36 mouse cellular contexts compared by ENCODE assay signal in the genomic region with DNA sequence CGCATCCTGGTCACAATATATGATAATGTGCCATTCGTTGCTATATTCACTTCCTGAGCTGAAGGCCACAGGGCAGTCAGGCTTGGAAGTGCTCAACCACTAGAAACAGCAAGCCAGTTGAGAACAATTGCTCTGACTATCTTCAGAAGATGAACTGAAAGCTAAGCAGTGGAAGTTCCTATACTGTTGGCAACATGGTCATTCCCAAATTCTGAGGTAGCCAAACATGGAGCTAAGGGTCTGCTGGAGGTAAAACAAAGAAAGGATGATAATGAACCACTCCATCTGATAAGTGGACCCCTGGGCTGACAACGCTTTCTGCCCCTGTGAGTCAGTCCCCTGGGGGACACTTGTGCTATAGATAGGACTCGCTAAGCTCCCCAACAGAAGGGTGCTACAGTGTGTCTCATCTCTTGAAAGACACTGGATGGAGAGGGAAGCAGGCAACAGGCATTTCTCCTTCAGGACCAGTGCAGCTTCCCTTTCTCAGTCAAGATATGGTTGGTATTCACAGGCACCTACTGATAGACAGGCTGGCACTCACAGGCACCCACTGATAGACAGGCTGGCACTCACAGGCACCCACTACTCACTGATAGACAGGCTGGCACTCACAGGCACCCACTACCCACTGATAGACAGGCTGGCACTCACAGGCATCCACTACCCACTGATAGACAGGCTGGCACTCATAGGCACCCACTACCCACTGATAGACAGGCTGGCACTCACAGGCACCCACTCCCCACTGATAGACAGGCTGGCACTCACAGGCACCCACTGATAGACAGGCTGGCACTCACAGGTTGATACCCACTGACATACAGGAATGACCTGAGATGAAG. TPM values are rescaled to one million over a fixed set of nuclear protein-coding genes. Genes with fewer than 3 reads are reported as not detected.
DNase-seq lines count a peak whose midpoint lies in the region; ATAC-seq and TF ChIP-seq lines count a peak whose summit lies in the region.
"Had no signal": no experiment of that assay in that cellular context is flagged by ENCODE, and none has a peak within 500 bp of the region (broad histone marks: within the 10 kb centered on the region; RNA-seq: fewer than 3 reads in every experiment).

No protein-coding gene starts in this region.

- intact Hi-C loops in left cerebral cortex, postnatal 4 days (cut with DNase I) = no loop called here
- intact Hi-C loops in left cerebral cortex, postnatal 25 days (cut with DNase I) = no loop called here

- H3K9ac ChIP-seq in forebrain, embryonic 16.5 days (replicated peaks; ENCODE audit: low read depth, low read length) = no peak overlapping the region
- H3K9ac ChIP-seq in forebrain, embryonic 11.5 days (ENCODE audit: low read length) = no peak overlapping the region
- H3K9ac ChIP-seq: embryonic facial prominence, embryonic 13.5 days; heart, embryonic 13.5 days; hindbrain, embryonic 14.5 days had no signal

- TF ChIP-seq CTCF in brain, embryonic 14.5 days (IDR thresholded peaks at IDR 0.05; ENCODE audit: borderline replicate concordance, extremely low read depth, insufficient read depth, insufficient read length) = no peak

- H3K36me3 ChIP-seq in forebrain, embryonic 16.5 days (ENCODE audit: control insufficient read depth, insufficient read depth) = no peaks in the 10 kb centered on the region
- H3K36me3 ChIP-seq in forebrain, embryonic 11.5 days (ENCODE audit: control insufficient read depth, insufficient read depth, low read length) = no peaks in the 10 kb centered on the region
- H3K36me3 ChIP-seq: G1E had no signal

- no peaks in the 10 kb centered on the region for H3K4me1 ChIP-seq in forebrain, embryonic 16.5 days (replicated peaks; ENCODE audit: control insufficient read depth, insufficient read depth, low read length)
- no peaks in the 10 kb centered on the region for H3K4me1 ChIP-seq in forebrain, embryonic 11.5 days (replicated peaks; ENCODE audit: control insufficient read depth, insufficient read depth, low read length)
- H3K4me1 ChIP-seq: embryonic facial prominence, embryonic 10.5 days; embryonic facial prominence, embryonic 13.5 days had no signal

- no peak overlapping the region for H3K27ac ChIP-seq in forebrain, embryonic 16.5 days (ENCODE audit: low read length)
- H3K27ac ChIP-seq in forebrain, embryonic 11.5 days (ENCODE audit: low read depth, low read length) = no peak overlapping the region
- H3K27ac ChIP-seq: embryonic facial prominence, embryonic 10.5 days; embryonic facial prominence, embryonic 13.5 days; gastrocnemius, adult 2 months; heart, embryonic 13.5 days; hindbrain, embryonic 14.5 days; hindbrain, postnatal 0 days had no signal

- no peaks in the 10 kb centered on the region for H3K27me3 ChIP-seq in forebrain, embryonic 16.5 days (replicated peaks; ENCODE audit: control insufficient read depth, insufficient read depth, low read length)
- no peaks in the 10 kb centered on the region for H3K27me3 ChIP-seq in forebrain, embryonic 11.5 days (ENCODE audit: control insufficient read depth, insufficient read depth, low read length)
- H3K27me3 ChIP-seq: CH12.LX; embryonic facial prominence, embryonic 13.5 days; heart, embryonic 13.5 days had no signal

- ATAC-seq in forebrain, embryonic 16.5 days = peak; percentile 58; the same call in 1 of the 2 replicates
- no peak for ATAC-seq in forebrain, embryonic 11.5 days (replicated peaks; ENCODE audit: low FRiP score)
- ATAC-seq: hindbrain, postnatal 0 days; inflammation-experienced regulatory T-cells, adult 6 months; intestine, embryonic 16.5 days; Patski had no signal

- no peak for TF ChIP-seq POLR2A in brain, embryonic 14.5 days (IDR thresholded peaks at IDR 0.05; ENCODE audit: borderline replicate concordance, extremely low read depth, insufficient read depth, insufficient read length, poor library complexity, severe bottlenecking)

- H3K9me3 ChIP-seq in forebrain, embryonic 16.5 days (ENCODE audit: control insufficient read depth, low read length) = no peaks in the 10 kb centered on the region
- H3K9me3 ChIP-seq in forebrain, embryonic 11.5 days (ENCODE audit: control insufficient read depth, low read length) = no peaks in the 10 kb centered on the region
- H3K9me3 ChIP-seq: embryonic facial prominence, embryonic 10.5 days; embryonic facial prominence, embryonic 13.5 days; heart, embryonic 13.5 days had no signal

- no peak overlapping the region for H3K4me2 ChIP-seq in forebrain, embryonic 16.5 days (ENCODE audit: low read length)
- no peak overlapping the region for H3K4me2 ChIP-seq in forebrain, embryonic 11.5 days (ENCODE audit: low read depth, low read length, severe bottlenecking)
- H3K4me2 ChIP-seq: embryonic facial prominence, embryonic 13.5 days; heart, embryonic 13.5 days; hindbrain, embryonic 14.5 days had no signal

- WGBS in forebrain, embryonic 16.5 days = 82% methylated on average over 4 of the region's 4 CpGs
- WGBS in forebrain, embryonic 11.5 days = 90% methylated on average over 4 of the region's 4 CpGs

- peak; percentile 44 to 61 for DNase-seq in cerebellum, postnatal 14 days
- DNase-seq in cerebellum, adult 11-12 months = no peak
- DNase-seq in forebrain, embryonic 11.5 days (ENCODE audit: low spot score) = no peak
- DNase-seq in left cerebral cortex, postnatal 4 days = peak; percentile 31
- DNase-seq in left cerebral cortex, postnatal 25 days (ENCODE audit: low spot score in 2 of 2) = no peak
- peak; percentile 51 for DNase-seq in brain, embryonic 14.5 days (ENCODE audit: low read depth)
- DNase-seq in thymus, postnatal 4 days = no peak
- DNase-seq: adrenal gland, postnatal 10 days; adrenal gland, postnatal 36 days; B cell, adult 2 months; cerebellum, adult 11 months; cerebellum, adult 8-10 months; cerebellum, postnatal 25 days; embryo, embryonic 11 days; gastrocnemius, adult 2 months; gastrocnemius, postnatal 14 days; heart, adult 18-20 months; heart, postnatal 14 days; heart, postnatal 4 days; kidney, adult 18-20 months had no signal

- H3K4me3 ChIP-seq in forebrain, embryonic 16.5 days (replicated peaks; ENCODE audit: low read length) = no peak overlapping the region
- H3K4me3 ChIP-seq in forebrain, embryonic 11.5 days (ENCODE audit: low read depth, low read length) = no peak overlapping the region
- H3K4me3 ChIP-seq: embryonic facial prominence, embryonic 10.5 days; embryonic facial prominence, embryonic 13.5 days; erythroblast, embryonic 14.5 days; gastrocnemius, adult 2 months; heart, embryonic 13.5 days had no signal

RNA-seq across cellular contexts. Expression of a gene that starts 26.0 kb away (rescaled TPM):
- polyA plus RNA-seq in forebrain, embryonic 16.5 days (2015; fragmentation: Nextera tagmentation; extraction: Ambion mirVana) = 0.22 TPM in 1 of 2 replicates, not detected in the other
- polyA plus RNA-seq in forebrain, embryonic 11.5 days (2014; fragmentation: Nextera tagmentation; extraction: Ambion mirVana) = not detected in 2 replicates
- total RNA-seq in left cerebral cortex, postnatal 4 days (2021) = not detected
- under 1 TPM in 1 of 2 experiments, not detected in 1; 0.32 TPM for total RNA-seq in left cerebral cortex, postnatal 25 days (2021)
- polyA plus RNA-seq in brain, embryonic 14.5 days (2012; rRNA removed) = not detected in 2 replicates
- total RNA-seq: adrenal gland, adult 18-20 months; adrenal gland, postnatal 10 days; adrenal gland, postnatal 36 days; CH12.LX; gastrocnemius, adult 2 months; gastrocnemius, postnatal 14 days; gastrocnemius, postnatal 4 days; heart, adult 18-20 months; heart, postnatal 14 days; heart, postnatal 4 days; hindbrain, postnatal 0 days had no signal
- polyA plus RNA-seq: embryonic facial prominence, embryonic 10.5 days; embryonic facial prominence, embryonic 13.5 days; erythroblast, embryonic 14.5 days; G1E; heart, embryonic 13.5 days; heart, embryonic 16.5 days; hindbrain, embryonic 11.5 days; hindbrain, embryonic 14.5 days; hindbrain, postnatal 0 days; inflammation-experienced regulatory T-cells, adult 6 months; intestine, embryonic 16.5 days had no signal

RNA-seq across cellular contexts. Expression of a gene that starts 51.0 kb away (rescaled TPM):
- polyA plus RNA-seq in forebrain, embryonic 16.5 days (2015; fragmentation: Nextera tagmentation; extraction: Ambion mirVana) = 27.0 and 29.7 TPM in 2 replicates
- polyA plus RNA-seq in forebrain, embryonic 11.5 days (2014; fragmentation: Nextera tagmentation; extraction: Ambion mirVana) = 31.5 and 34.7 TPM in 2 replicates
- 10 to 100 TPM; 30.2 to 30.3 TPM for total RNA-seq in left cerebral cortex, postnatal 4 days (2021)
- 10 to 100 TPM; 19.1 to 23.7 TPM for total RNA-seq in left cerebral cortex, postnatal 25 days (2021)
- polyA plus RNA-seq in brain, embryonic 14.5 days (2012; rRNA removed) = 15.9 and 30.7 TPM in 2 replicates

RNA-seq across cellular contexts. Expression of a gene that starts 51.3 kb away (rescaled TPM):
- 9.3 and 10.6 TPM in 2 replicates for polyA plus RNA-seq in forebrain, embryonic 16.5 days (2015; fragmentation: Nextera tagmentation; extraction: Ambion mirVana)
- polyA plus RNA-seq in forebrain, embryonic 11.5 days (2014; fragmentation: Nextera tagmentation; extraction: Ambion mirVana) = 9.9 and 10.4 TPM in 2 replicates
- 10 to 100 TPM; 14.0 to 14.5 TPM for total RNA-seq in left cerebral cortex, postnatal 4 days (2021)
- 1 to 10 TPM; 9.5 to 9.8 TPM for total RNA-seq in left cerebral cortex, postnatal 25 days (2021)
- 8.9 and 12.2 TPM in 2 replicates for polyA plus RNA-seq in brain, embryonic 14.5 days (2012; rRNA removed)

Comparison
In these comparisons a context has a peak if more than half of its experiments do, and no peak if none do; other contexts are left out.
1. DNase-seq: peak in cerebellum, postnatal 14 days (2 of 2), left cerebral cortex, postnatal 4 days (single experiment) and brain, embryonic 14.5 days (single experiment); none in cerebellum, adult 11-12 months (single experiment), forebrain, embryonic 11.5 days (single experiment), left cerebral cortex, postnatal 25 days (0 of 2) and thymus, postnatal 4 days (single experiment).